Mouse (Mus musculus): ENCODE data around the gene Alkbh2.

GRCm38 (mm10) chr5:114102807-114103206 is 25.2 kb downstream of the Alkbh2 start:
- TF ChIP-seq TAL1 (IDR thresholded peaks at IDR 0.05; ENCODE audit: low read length) (no peak), GATA1 (IDR thresholded peaks at IDR 0.05; ENCODE audit: low read length) (no peak)
